8 mouse cellular contexts compared by ENCODE assay signal in the genomic region with DNA sequence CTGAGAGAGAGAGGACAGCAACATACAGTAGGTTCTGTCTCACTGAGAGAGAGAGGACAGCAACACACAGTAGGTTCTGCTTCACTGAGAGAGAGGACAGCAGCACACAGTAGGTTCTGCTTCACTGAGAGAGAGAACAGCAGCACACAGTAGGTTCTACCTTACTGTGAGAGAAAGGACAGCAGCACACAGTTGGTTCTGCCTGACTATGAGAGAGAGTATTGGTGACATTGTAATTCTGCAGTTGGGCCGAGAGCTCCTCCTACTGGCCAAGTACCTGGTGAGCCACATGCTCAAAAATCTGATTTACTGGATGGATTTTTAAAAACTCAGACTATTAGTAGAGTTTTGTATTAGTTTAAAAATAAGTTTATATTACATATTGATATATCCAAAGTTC. TPM values are rescaled to one million over a fixed set of nuclear protein-coding genes. Genes with fewer than 3 reads are reported as not detected.
DNase-seq lines count a peak whose midpoint lies in the region; ATAC-seq and TF ChIP-seq lines count a peak whose summit lies in the region.

No protein-coding gene starts in this region.

- no peak overlapping the region for H3K27ac ChIP-seq in embryonic facial prominence, embryonic 10.5 days (replicated peaks)
- no peak overlapping the region for H3K27ac ChIP-seq in lung, postnatal 0 days (ENCODE audit: low read length)

- no peak overlapping the region for H3K4me3 ChIP-seq in G1E (ENCODE audit: low read depth, low read length)
- H3K4me3 ChIP-seq in embryonic facial prominence, embryonic 10.5 days = no peak overlapping the region
- H3K4me3 ChIP-seq in lung, postnatal 0 days (ENCODE audit: low read depth, low read length) = no peak overlapping the region

- intact Hi-C loops in heart, postnatal 36 days (cut with DNase I) = loop anchor here (1.0 to 5.0 kb wide), 3 partner anchors 51 to 220 kb away; a partner anchor contains a TSS

- no peak for TF ChIP-seq EP300 in lung, postnatal 0 days (IDR thresholded peaks at IDR 0.05)

- H3K9me3 ChIP-seq in G1E (replicated peaks) = no peaks in the 10 kb centered on the region
- H3K9me3 ChIP-seq in embryonic facial prominence, embryonic 10.5 days = no peaks in the 10 kb centered on the region
- H3K9me3 ChIP-seq in lung, postnatal 0 days (ENCODE audit: low read length) = no peaks in the 10 kb centered on the region

- WGBS in embryonic facial prominence, embryonic 10.5 days = 17% methylated on average over 1 of the region's 1 CpGs
- 14% methylated on average over 1 of the region's 1 CpGs for WGBS in lung, postnatal 0 days

- H3K9ac ChIP-seq in lung, postnatal 0 days (replicated peaks; ENCODE audit: low read depth) = no peak overlapping the region

- H3K4me2 ChIP-seq in lung, postnatal 0 days (replicated peaks; ENCODE audit: low read depth, low read length) = no peak overlapping the region

- no peaks in the 10 kb centered on the region; the same call in 1 of the 2 replicates for H3K27me3 ChIP-seq in G1E (ENCODE audit: insufficient read depth, low read length)
- no peaks in the 10 kb centered on the region for H3K27me3 ChIP-seq in embryonic facial prominence, embryonic 10.5 days (replicated peaks; ENCODE audit: low read depth, poor library complexity, severe bottlenecking)
- no peaks in the 10 kb centered on the region for H3K27me3 ChIP-seq in lung, postnatal 0 days (replicated peaks; ENCODE audit: insufficient read depth, low read length)

- peak; percentile 14 for DNase-seq in G1E (ENCODE audit: low spot score)
- peak; percentile 31 to 32 for DNase-seq in adrenal gland, postnatal 4 days (ENCODE audit: low spot score in 2 of 2)
- peak; percentile 65 for DNase-seq in embryonic facial prominence, embryonic 10.5 days (ENCODE audit: low spot score)
- DNase-seq in heart, postnatal 36 days = peak; percentile 73 to 84
- peak; percentile 84 for DNase-seq in layer of hippocampus, adult 11-12 months (ENCODE audit: low spot score)
- peak; percentile 76 for DNase-seq in lung, postnatal 0 days (ENCODE audit: low spot score)
- DNase-seq in retina, postnatal 7 days (ENCODE audit: low read depth, low spot score) = peak; percentile 49
- DNase-seq in urinary bladder, postnatal 36 days (ENCODE audit: low spot score in 2 of 2) = peak; percentile 53 to 66

- TF ChIP-seq CTCF in G1E (IDR thresholded peaks at IDR 0.05; ENCODE audit: low read depth, low read length) = 0 out of 2 replicates have a peak, but pooled peaks have one; percentile 13
- peak; percentile 88 for TF ChIP-seq CTCF in lung, postnatal 0 days (IDR thresholded peaks at IDR 0.05)

- ATAC-seq in G1E (ENCODE audit: extremely low read depth, insufficient number of reproducible peaks, low FRiP score, poor library complexity, severe bottlenecking) = no peak
- ATAC-seq in lung, postnatal 0 days = no peak

- H3K36me3 ChIP-seq in G1E (replicated peaks) = no peaks in the 10 kb centered on the region
- H3K36me3 ChIP-seq in embryonic facial prominence, embryonic 10.5 days (replicated peaks) = peaks cover 10% of the 10 kb centered on the region; the same call in 1 of the 2 replicates
- no peaks in the 10 kb centered on the region for H3K36me3 ChIP-seq in lung, postnatal 0 days (ENCODE audit: insufficient read depth, low read length)

- no peaks in the 10 kb centered on the region for H3K4me1 ChIP-seq in G1E (ENCODE audit: insufficient read depth, low read depth, low read length)
- H3K4me1 ChIP-seq in embryonic facial prominence, embryonic 10.5 days = no peaks in the 10 kb centered on the region
- H3K4me1 ChIP-seq in lung, postnatal 0 days (ENCODE audit: insufficient read depth, low read depth, low read length) = no peaks in the 10 kb centered on the region

RNA-seq across cellular contexts. Expression of a gene that starts 47.6 kb away (rescaled TPM):
- total RNA-seq in G1E (2014; fragmentation: Nextera tagmentation) (not detected in 2 replicates), G1E (2017) (0.05 and 0.23 TPM in 2 replicates)
- polyA plus RNA-seq in G1E (2012) = not detected in 2 replicates
- 1 to 10 TPM in 1 of 2 experiments, under 1 TPM in 1; 0.39 to 5.1 TPM for total RNA-seq in adrenal gland, postnatal 4 days (2021)
- not detected in 2 replicates for polyA plus RNA-seq in embryonic facial prominence, embryonic 10.5 days (2016; fragmentation: Nextera tagmentation; extraction: Ambion mirVana)
- total RNA-seq in heart, postnatal 36 days (2021) = not detected
- polyA plus RNA-seq in lung, postnatal 0 days (2015; fragmentation: Nextera tagmentation; extraction: Ambion mirVana) = not detected in 2 replicates

Comparison
In these comparisons a context has a peak if more than half of its experiments do, and no peak if none do; other contexts are left out.
1. DNase-seq: peak in every context shown above with its lines; median percentile 84 in layer of hippocampus, adult 11-12 months; 78 in heart, postnatal 36 days; 76 in lung, postnatal 0 days; 65 in embryonic facial prominence, embryonic 10.5 days; 60 in urinary bladder, postnatal 36 days; 49 in retina, postnatal 7 days; 32 in adrenal gland, postnatal 4 days; 14 in G1E.